Mouse (Mus musculus) cerebellum, adult 2 months (tissue): ENCODE measurements around the gene Fam184a.

ENCODE experiments used
- CTCF ChIP-seq: fragments of 200-500 bp; IDR thresholded peaks from 2 replicates; pipeline ENCODE4 v1.5.1; 2011; ENCODE audit warnings: low read depth, mild to moderate bottlenecking, control low read depth, low read length, moderate library complexity, borderline replicate concordance; ENCODE audit not compliant: insufficient read depth
- POLR2A ChIP-seq: fragments of 200-500 bp; IDR thresholded peaks from 2 replicates; pipeline ENCODE4 v1.6.1; 2011; ENCODE audit warnings: low read length, control low read depth, borderline replicate concordance; ENCODE audit not compliant: insufficient read depth

GRCm38 (mm10) chr10:53683226-53683625 lies 67.7 kb downstream of the Fam184a start:
- TF ChIP-seq CTCF (no peak), POLR2A (no peak)
